Mouse (Mus musculus) stomach, postnatal 0 days (tissue): ENCODE results near the gene Ap3s2. TPM values are rescaled to one million over a fixed set of nuclear protein-coding genes. Genes with fewer than 3 reads are reported as not detected.
A peak's percentile ranks its signal among the peaks of the same experiment; 100 is the strongest.

Experiments
- ATAC-seq: fragments of 200-750 bp; cut with Nextera tagmentation; 2 replicates; pipeline ENCODE4 v1.8.0; 2017; ENCODE audit not compliant: low FRiP score, low TSS enrichment
- DNase-seq: peaks from one replicate; pipeline ENCODE4 v3.0.0-alpha.2; 2016; ENCODE audit warnings: low spot score
- H3K27ac ChIP-seq: fragments of 300-500 bp; sonication (generic); replicated peaks from 2 replicates; pipeline ENCODE4 v1.5.1; 2014; ENCODE audit warnings: mild to moderate bottlenecking, control low read depth
- H3K27me3 ChIP-seq: fragments of 300-500 bp; sonication (generic); 2 replicates; pipeline ENCODE4 v1.6.1; 2014; ENCODE audit warnings: low read length; ENCODE audit not compliant: control insufficient read depth, insufficient read depth
- H3K36me3 ChIP-seq: fragments of 300-500 bp; sonication (generic); 2 replicates; pipeline ENCODE4 v1.6.1; 2014; ENCODE audit warnings: low read length, mixed read lengths; ENCODE audit not compliant: control insufficient read depth, insufficient read depth
- H3K4me1 ChIP-seq: fragments of 300-500 bp; sonication (generic); replicated peaks from 2 replicates; pipeline ENCODE4 v1.6.1; 2014; ENCODE audit warnings: antibody characterized with exemption; ENCODE audit not compliant: control insufficient read depth, insufficient read depth
- H3K4me2 ChIP-seq: fragments of 300-500 bp; sonication (generic); replicated peaks from 2 replicates; pipeline ENCODE4 v1.6.1; 2014; ENCODE audit warnings: low read depth, mild to moderate bottlenecking, control low read depth, moderate library complexity
- H3K4me3 ChIP-seq: fragments of 300-500 bp; sonication (generic); 2 replicates; pipeline ENCODE4 v1.5.1; 2014; ENCODE audit warnings: low read depth, low read length, control low read depth
- H3K9ac ChIP-seq: fragments of 300-500 bp; sonication (generic); 2 replicates; pipeline ENCODE4 v1.6.1; 2014; ENCODE audit warnings: mild to moderate bottlenecking, low read length, control low read depth, mixed read lengths
- H3K9me3 ChIP-seq: fragments of 300-500 bp; sonication (generic); 2 replicates; pipeline ENCODE4 v1.6.1; 2016; ENCODE audit warnings: low read length; ENCODE audit not compliant: control insufficient read depth
- CTCF ChIP-seq: IDR thresholded peaks from 2 replicates; pipeline ENCODE4 v1.5.1; 2016; ENCODE audit warnings: antibody characterized with exemption, low read depth, mild to moderate bottlenecking, moderate library complexity
- EP300 ChIP-seq: optimal IDR thresholded peaks from 2 replicates; pipeline ENCODE3; 2016; ENCODE audit warnings: antibody characterized with exemption
- WGBS: fragments of 180-500 bp; shearing (Covaris S2); extraction: QIAGEN DNeasy Blood & Tissue Kit; methylation state at CpG from one replicate; pipeline ENCODE4 v1.1.7; 2014; 5-methylcytosine and 5-hydroxymethylcytosine counted together
- polyA plus RNA-seq: library from polyadenylated mRNA; unstranded; fragments of >200 nt; fragmentation: Nextera tagmentation; extraction: Ambion mirVana; gene quantifications from 2 replicates; pipeline ENCODE4 v1.2.1, GENCODE M21; 2015

Gene Ap3s2
- polyA plus RNA-seq, 1 experiment from 2014 or later, result 17.8 TPM

- no peak for ATAC-seq
- H3K36me3 ChIP-seq, result no peaks in the 10 kb centered on the region
- DNase-seq, result no peak
- 79% methylated on average over 8 of the region's 8 CpGs for WGBS
- no peaks in the 10 kb centered on the region for H3K4me1 ChIP-seq
- no peaks in the 10 kb centered on the region for H3K27me3 ChIP-seq
- H3K9me3 ChIP-seq, result no peaks in the 10 kb centered on the region
- H3K27ac ChIP-seq, result no peak overlapping the region
- no peak overlapping the region for H3K4me3 ChIP-seq
- H3K4me2 ChIP-seq, result no peak overlapping the region
- H3K9ac ChIP-seq, result no peak overlapping the region
- TF ChIP-seq CTCF (no peak), EP300 (no peak)
These were observed 58.7 kb downstream of the Ap3s2 start for GRCm38 (mm10) chr7:79861794-79862193.

GRCm38 (mm10) chr7:79860811-79861210, 59.6 kb downstream of the Ap3s2 start, which contains the start of gene Anpep:
Anpep (minus strand) TSS chr7:79861059.
- H3K9ac ChIP-seq, result 0 out of 2 replicates have a peak within 1 kb of the TSS, but pooled peaks have one; percentile 13
- whole genome bisulfite sequencing, result 61% methylated on average over 9 of the region's 9 CpGs
- no peaks in the 10 kb centered on the region for H3K27me3 ChIP-seq
- no peak within 1 kb of the TSS for H3K27ac ChIP-seq
- no peak for TF ChIP-seq CTCF
- no peak for TF ChIP-seq EP300
- no peaks in the 10 kb centered on the region for H3K36me3 ChIP-seq
- H3K9me3 ChIP-seq, result no peaks in the 10 kb centered on the region
- ATAC-seq (0 out of 2 replicates have a peak, but pooled peaks have one; percentile 27), DNase-seq (no peak)
- no peak within 1 kb of the TSS for H3K4me2 ChIP-seq
- no peaks in the 10 kb centered on the region for H3K4me1 ChIP-seq
- H3K4me3 ChIP-seq, result no peak within 1 kb of the TSS

GRCm38 (mm10) chr7:79858956-79859630, 61.4 kb downstream of the Ap3s2 start:
- Histone ChIP-seq H3K27ac (no peak overlapping the region), H3K9ac (no peak overlapping the region), H3K4me2 (no peak overlapping the region), H3K27me3 (no peaks in the 10 kb centered on the region), H3K4me1 (no peaks in the 10 kb centered on the region), H3K4me3 (no peak overlapping the region), H3K36me3 (no peaks in the 10 kb centered on the region), H3K9me3 (no peaks in the 10 kb centered on the region)
- TF ChIP-seq EP300 (no peak), CTCF (no peak)
- DNase-seq (no peak), ATAC-seq (0 out of 2 replicates have a peak, but pooled peaks have one; percentile 13)
- WGBS, result 64% methylated on average over 9 of the region's 9 CpGs

- no peak overlapping the region; the same call in 1 of the 2 replicates for H3K27ac ChIP-seq
- H3K4me2 ChIP-seq, result no peak overlapping the region
These were observed 62.1 kb downstream of the Ap3s2 start for GRCm38 (mm10) chr7:79858202-79858934.

GRCm38 (mm10) chr7:79856305-79856704, 64.1 kb downstream of the Ap3s2 start:
- Histone ChIP-seq H3K27me3 (no peaks in the 10 kb centered on the region), H3K4me2 (no peak overlapping the region), H3K9ac (no peak overlapping the region), H3K9me3 (no peaks in the 10 kb centered on the region), H3K27ac (no peak overlapping the region), H3K4me1 (no peaks in the 10 kb centered on the region), H3K36me3 (no peaks in the 10 kb centered on the region), H3K4me3 (no peak overlapping the region)
- no peak for ATAC-seq
- WGBS, result 84% methylated on average over 4 of the region's 4 CpGs
- DNase-seq, result no peak
- TF ChIP-seq CTCF (no peak), EP300 (no peak)

More at GRCm38 (mm10) chr7:79858202-79858934, 62.1 kb downstream of the Ap3s2 start:
- Histone ChIP-seq H3K36me3 (no peaks in the 10 kb centered on the region), H3K9ac (no peak overlapping the region), H3K4me3 (no peak overlapping the region), H3K4me1 (no peaks in the 10 kb centered on the region), H3K9me3 (no peaks in the 10 kb centered on the region), H3K27me3 (no peaks in the 10 kb centered on the region)
- ATAC-seq (no peak), DNase-seq (no peak)
- TF ChIP-seq EP300 (no peak), CTCF (no peak)
- WGBS, result 38% methylated on average over 11 of the region's 11 CpGs
